Comparison of ENCODE assay signal across 22 mouse cellular contexts in genomic region chr10:79733847-79734246, GRCm38 (mm10). TPM values are rescaled to one million over a fixed set of nuclear protein-coding genes. Genes with fewer than 3 reads are reported as not detected.
DNase-seq lines count a peak whose midpoint lies in the region; ATAC-seq and TF ChIP-seq lines count a peak whose summit lies in the region.
"Had no signal": no experiment of that assay in that cellular context is flagged by ENCODE, and none has a peak within 500 bp of the region (broad histone marks: within the 10 kb centered on the region; RNA-seq: fewer than 3 reads in every experiment).

No protein-coding gene starts in this region.

- intact Hi-C loops in gastrocnemius, adult 2 months (cut with DNase I): no loop called here
- intact Hi-C loops in gastrocnemius, postnatal 14 days (cut with DNase I; ENCODE audit: low total_unique reads): no loop called here

- peaks cover 59% of the 10 kb centered on the region for H3K36me3 ChIP-seq in megakaryocyte, embryonic 14.5 days (replicated peaks; ENCODE audit: low read length)

- DNase-seq in gastrocnemius, adult 2 months: peak; percentile 14
- no peak for DNase-seq in gastrocnemius, postnatal 14 days
- DNase-seq in heart, adult 11 months: peak; percentile 95
- no peak for DNase-seq in heart, adult 8-10 months (ENCODE audit: low spot score)
- DNase-seq: adrenal gland, adult 2 months; adrenal gland, adult 8-10 months; adrenal gland, postnatal 10 days; adrenal gland, postnatal 14 days; adrenal gland, postnatal 25 days; adrenal gland, postnatal 36 days; B cell, adult 2 months; cerebellum, adult 11 months; cerebellum, adult 11-12 months; cerebellum, adult 18-20 months had no signal

- H3K9me3 ChIP-seq in megakaryocyte, embryonic 14.5 days: peaks cover 27% of the 10 kb centered on the region

- peaks cover 7% of the 10 kb centered on the region for H3K4me1 ChIP-seq in megakaryocyte, embryonic 14.5 days

- no peak overlapping the region for H3K4me3 ChIP-seq in gastrocnemius, adult 2 months
- peak overlapping the region; percentile 14 for H3K4me3 ChIP-seq in megakaryocyte, embryonic 14.5 days (replicated peaks)

- peaks cover 16% of the 10 kb centered on the region for H3K27me3 ChIP-seq in megakaryocyte, embryonic 14.5 days (replicated peaks)
- H3K27me3 ChIP-seq: CH12.LX, Patski had no signal

- no peak for ATAC-seq in megakaryocyte, adult 5-6 weeks (ENCODE audit: poor library complexity, severe bottlenecking)
- ATAC-seq: activated CD4-positive, CD25-positive, alpha-beta regulatory T cell, adult 4 months; CD4-positive, CD25-positive, alpha-beta regulatory T cell, adult 4 months; Patski had no signal

- no peak for TF ChIP-seq CTCF in gastrocnemius, adult 2 months (IDR thresholded peaks at IDR 0.05)

- H3K27ac ChIP-seq in gastrocnemius, adult 2 months: no peak overlapping the region

RNA-seq across cellular contexts. Expression of gene Polrmt, which starts 12.5 kb away (rescaled TPM):
- total RNA-seq in gastrocnemius, adult 2 months (2021): 10 to 100 TPM; 27.0 to 40.8 TPM
- total RNA-seq in gastrocnemius, postnatal 14 days (2021): 10 to 100 TPM; 21.5 to 21.6 TPM
- 10 to 100 TPM; 41.1 to 54.7 (median 47.0) TPM for total RNA-seq in heart, adult 8-10 months (2022)
- 11.1 and 25.3 TPM in 2 replicates for polyA plus RNA-seq in megakaryocyte, embryonic 14.5 days (2012; ENCODE audit: insufficient read depth, low replicate concordance)
- 20.9 and 27.8 TPM in 2 replicates for total RNA-seq in megakaryocyte, adult 5-6 weeks (2015)
- 9.7 and 12.6 TPM in 2 replicates for total RNA-seq in megakaryocyte, adult 5-6 weeks (2017)

RNA-seq across cellular contexts. Expression of gene Hcn2, which starts 17.4 kb away (rescaled TPM):
- under 1 TPM; 0.47 to 0.84 TPM for total RNA-seq in gastrocnemius, adult 2 months (2021)
- total RNA-seq in gastrocnemius, postnatal 14 days (2021): under 1 TPM; 0.42 to 0.78 TPM
- total RNA-seq in heart, adult 8-10 months (2022): 10 to 100 TPM; 13.7 to 16.7 (median 15.1) TPM
- 1.5 and 1.8 TPM in 2 replicates for polyA plus RNA-seq in megakaryocyte, embryonic 14.5 days (2012; ENCODE audit: insufficient read depth, low replicate concordance)
- total RNA-seq in megakaryocyte, adult 5-6 weeks (2015): 0.04 TPM in 1 of 2 replicates, not detected in the other
- not detected in 2 replicates for total RNA-seq in megakaryocyte, adult 5-6 weeks (2017)
- polyA plus RNA-seq: activated CD4-positive, CD25-positive, alpha-beta regulatory T cell, adult 4 months; CD4-positive, CD25-positive, alpha-beta regulatory T cell, adult 4 months had no signal

RNA-seq across cellular contexts. Expression of gene Fgf22, which starts 21.0 kb away (rescaled TPM):
- total RNA-seq in gastrocnemius, adult 2 months (2021): not detected
- total RNA-seq in gastrocnemius, postnatal 14 days (2021): not detected
- not detected for total RNA-seq in heart, adult 8-10 months (2022)
- polyA plus RNA-seq in megakaryocyte, embryonic 14.5 days (2012; ENCODE audit: insufficient read depth, low replicate concordance): not detected in 2 replicates
- total RNA-seq in megakaryocyte, adult 5-6 weeks (2015): not detected in 2 replicates
- not detected in 2 replicates for total RNA-seq in megakaryocyte, adult 5-6 weeks (2017)
- total RNA-seq: adrenal gland, adult 2 months; adrenal gland, postnatal 10 days; adrenal gland, postnatal 14 days; adrenal gland, postnatal 25 days; adrenal gland, postnatal 36 days; adrenal gland, postnatal 4 days; CH12.LX had no signal
- polyA plus RNA-seq: activated CD4-positive, CD25-positive, alpha-beta regulatory T cell, adult 4 months; CD4-positive, CD25-positive, alpha-beta regulatory T cell, adult 4 months; G1E had no signal

RNA-seq across cellular contexts. Expression of gene Bsg, which starts 29.6 kb away (rescaled TPM):
- 100 to 1,000 TPM; 650 to 652 TPM for total RNA-seq in gastrocnemius, adult 2 months (2021)
- total RNA-seq in gastrocnemius, postnatal 14 days (2021): 100 to 1,000 TPM; 496 to 497 TPM
- total RNA-seq in heart, adult 8-10 months (2022): 1,000 to 10,000 TPM; 1,424 to 1,552 (median 1,533) TPM
- 2,144 and 3,272 TPM in 2 replicates for polyA plus RNA-seq in megakaryocyte, embryonic 14.5 days (2012; ENCODE audit: insufficient read depth, low replicate concordance)
- 289 and 306 TPM in 2 replicates for total RNA-seq in megakaryocyte, adult 5-6 weeks (2015)
- 194 and 196 TPM in 2 replicates for total RNA-seq in megakaryocyte, adult 5-6 weeks (2017)

RNA-seq across cellular contexts. Expression of gene Rnf126, which starts 32.9 kb away (rescaled TPM):
- 10 to 100 TPM; 46.1 to 53.6 TPM for total RNA-seq in gastrocnemius, adult 2 months (2021)
- total RNA-seq in gastrocnemius, postnatal 14 days (2021): 10 to 100 TPM; 25.9 to 30.6 TPM
- total RNA-seq in heart, adult 8-10 months (2022): 10 to 100 TPM; 20.2 to 23.2 (median 21.5) TPM
- 302 and 542 TPM in 2 replicates for polyA plus RNA-seq in megakaryocyte, embryonic 14.5 days (2012; ENCODE audit: insufficient read depth, low replicate concordance)
- total RNA-seq in megakaryocyte, adult 5-6 weeks (2015): 30.4 and 34.0 TPM in 2 replicates
- 12.5 and 13.0 TPM in 2 replicates for total RNA-seq in megakaryocyte, adult 5-6 weeks (2017)

Comparison
In these comparisons a context has a peak if more than half of its experiments do, and no peak if none do; other contexts are left out.
1. DNase-seq: peak in gastrocnemius, adult 2 months (single experiment) and heart, adult 11 months (single experiment); none in gastrocnemius, postnatal 14 days (single experiment) and heart, adult 8-10 months (single experiment).
2. RNA of gene Hcn2, which starts 17.4 kb away (total RNA-seq): 13.7 to 16.7 TPM in heart, adult 8-10 months; 0.47 to 0.84 TPM in gastrocnemius, adult 2 months, 0.42 to 0.78 TPM in gastrocnemius, postnatal 14 days and 0.04 TPM in megakaryocyte, adult 5-6 weeks; every median in the first group is over 4 times any median in the second.